Mouse (Mus musculus) MN1 (cell line): ENCODE results near the gene Dicer1.

ENCODE experiments used
- DNase-seq: peaks from one replicate; pipeline ENCODE4 v3.0.0-alpha.2; 2016; ENCODE audit warnings: low spot score

The Dicer1 gene

GRCm38 (mm10) chr12:104751814-104752765 lies at the start of gene Dicer1:
Gene Dicer1 (minus strand): TSS chr12:104751952.
- DNase-seq: peak; percentile 93

- DNase-seq: no peak
Observed at GRCm38 (mm10) chr12:104799365-104799764, 47.6 kb upstream of the Dicer1 start.

- no peak for DNase-seq
Observed at GRCm38 (mm10) chr12:104797905-104798304, 46.2 kb upstream of the Dicer1 start.

- DNase-seq: no peak
Observed at GRCm38 (mm10) chr12:104796635-104797378, 45.1 kb upstream of the Dicer1 start.

- DNase-seq: no peak
Observed at GRCm38 (mm10) chr12:104794957-104795356, 43.2 kb upstream of the Dicer1 start.

- no peak for DNase-seq
Observed at GRCm38 (mm10) chr12:104793486-104793885, 41.7 kb upstream of the Dicer1 start.

GRCm38 (mm10) chr12:104777603-104778002 lies 25.9 kb upstream of the Dicer1 start:
- DNase-seq: no peak

- no peak for DNase-seq
Observed at GRCm38 (mm10) chr12:104771941-104772340, 20.2 kb upstream of the Dicer1 start.

- no peak for DNase-seq
Observed at GRCm38 (mm10) chr12:104769201-104769785, 17.5 kb upstream of the Dicer1 start.

GRCm38 (mm10) chr12:104767183-104767582 lies 15.4 kb upstream of the Dicer1 start:
- no peak for DNase-seq

- no peak for DNase-seq
Observed at GRCm38 (mm10) chr12:104765761-104766160, 14.0 kb upstream of the Dicer1 start.

GRCm38 (mm10) chr12:104765116-104765515 lies 13.4 kb upstream of the Dicer1 start:
- no peak for DNase-seq

GRCm38 (mm10) chr12:104763918-104764317 lies 12.2 kb upstream of the Dicer1 start:
- no peak for DNase-seq

GRCm38 (mm10) chr12:104761411-104761810 lies 9.7 kb upstream of the Dicer1 start:
- DNase-seq: no peak

- no peak for DNase-seq
Observed at GRCm38 (mm10) chr12:104758066-104758465, 6.3 kb upstream of the Dicer1 start.

- DNase-seq: no peak
Observed at GRCm38 (mm10) chr12:104753686-104754085, 1.9 kb upstream of the Dicer1 start.

- peak; percentile 31 for DNase-seq
Observed at GRCm38 (mm10) chr12:104751331-104751813, 380 bp downstream of the Dicer1 start.

GRCm38 (mm10) chr12:104748946-104749345 lies 2.8 kb downstream of the Dicer1 start:
- DNase-seq: no peak

GRCm38 (mm10) chr12:104747252-104747651 lies 4.5 kb downstream of the Dicer1 start:
- no peak for DNase-seq

- DNase-seq: no peak
Observed at GRCm38 (mm10) chr12:104746601-104747000, 5.2 kb downstream of the Dicer1 start.

- no peak for DNase-seq
Observed at GRCm38 (mm10) chr12:104743687-104744086, 8.1 kb downstream of the Dicer1 start.

GRCm38 (mm10) chr12:104742247-104742646 lies 9.5 kb downstream of the Dicer1 start:
- DNase-seq: no peak
